Mouse (Mus musculus) olfactory bulb, adult 2 months (tissue): Measurements from ENCODE around the gene Col9a1.

Experiments
- CTCF ChIP-seq: fragments of 200-500 bp; IDR thresholded peaks from 2 replicates; pipeline ENCODE4 v1.5.1; 2012; ENCODE audit warnings: low read depth, mild to moderate bottlenecking, low read length, moderate library complexity; ENCODE audit not compliant: insufficient read depth
- POLR2A ChIP-seq: fragments of 200-500 bp; IDR thresholded peaks from 2 replicates; pipeline ENCODE4 v1.6.1; 2012; ENCODE audit warnings: mild to moderate bottlenecking, low read depth, low read length, moderate library complexity; ENCODE audit not compliant: insufficient read depth

DNA sequence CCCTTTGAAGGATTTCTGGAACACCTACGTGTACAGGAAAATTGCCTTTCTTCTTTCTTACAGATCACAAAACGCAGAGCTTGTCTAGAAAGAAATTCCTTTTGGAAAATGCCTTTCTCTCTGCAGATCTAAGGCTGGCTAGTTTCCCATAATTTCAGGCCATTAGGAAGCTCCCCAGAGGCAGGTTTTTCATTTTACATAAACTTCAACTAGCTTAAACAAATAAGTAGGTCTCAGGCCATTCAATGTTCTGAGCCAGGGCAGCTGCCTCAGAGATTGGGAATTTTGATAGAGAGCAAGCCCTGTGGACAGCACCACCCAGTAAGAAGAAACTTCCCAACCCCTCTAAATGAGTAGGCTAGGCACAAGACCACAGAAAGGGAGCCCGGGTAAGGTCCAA is 1.6 kb upstream of the Col9a1 start:
- TF ChIP-seq CTCF (no peak), POLR2A (no peak)
